Mouse (Mus musculus): ENCODE data around the gene Adcyap1r1.

The Adcyap1r1 gene

DNA sequence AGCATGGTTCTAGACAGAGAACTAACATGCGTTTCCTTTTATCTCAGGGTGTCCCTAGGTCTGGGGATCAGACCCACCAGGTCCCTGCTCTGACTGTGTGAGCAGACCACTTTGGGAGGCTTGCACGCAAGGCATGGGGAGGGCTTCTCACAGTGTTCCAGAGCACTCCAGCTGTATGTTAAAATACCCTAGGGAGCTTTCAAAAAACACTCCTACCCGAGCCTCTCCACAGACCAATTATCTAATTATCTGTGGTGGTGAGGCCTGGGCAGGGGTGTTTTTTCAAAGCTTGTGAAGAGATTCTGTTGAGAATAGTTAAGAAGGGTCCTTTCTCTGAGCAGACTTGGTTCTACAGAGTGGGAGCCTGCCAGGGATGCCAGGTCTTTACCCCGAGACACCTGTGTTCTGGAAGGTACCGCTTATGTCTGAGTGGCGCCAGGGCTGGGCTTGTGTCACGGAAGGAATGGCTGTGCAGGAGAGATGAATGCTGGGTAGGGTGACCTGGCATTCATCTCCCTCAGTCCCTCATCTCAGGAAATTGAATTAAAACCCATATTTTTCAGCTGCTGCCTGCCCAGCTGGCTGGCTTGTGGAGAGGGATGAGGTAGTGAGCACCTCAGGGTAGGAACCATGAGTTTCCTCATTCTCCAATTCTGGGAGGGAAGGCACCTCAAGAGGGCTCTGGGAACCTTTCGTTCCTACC is 2.7 kb upstream of the Adcyap1r1 start:
- no peak for DNase-seq (ENCODE audit: low spot score)

DNA sequence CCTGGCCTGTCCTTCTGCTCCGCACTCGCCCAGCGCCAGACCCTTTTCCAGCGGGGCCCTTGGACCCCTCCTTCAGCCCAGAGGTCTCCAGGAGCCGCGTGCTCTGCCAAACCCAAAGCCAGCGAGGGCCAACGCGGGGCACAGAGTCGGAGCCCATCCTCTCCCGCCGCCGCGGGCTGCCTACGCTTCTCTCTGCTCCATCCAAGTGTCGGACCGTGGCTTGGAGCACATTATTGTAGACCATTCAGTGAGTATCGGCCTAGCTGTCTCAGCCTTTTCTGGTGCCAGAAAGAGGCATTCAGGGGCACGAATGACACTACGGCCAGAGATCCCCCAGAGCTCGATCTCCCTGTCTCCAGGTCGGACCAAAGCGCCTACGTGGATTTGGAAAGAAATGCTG is 603 bp downstream of the Adcyap1r1 start:
- DNase-seq (ENCODE audit: low spot score): no peak

DNA sequence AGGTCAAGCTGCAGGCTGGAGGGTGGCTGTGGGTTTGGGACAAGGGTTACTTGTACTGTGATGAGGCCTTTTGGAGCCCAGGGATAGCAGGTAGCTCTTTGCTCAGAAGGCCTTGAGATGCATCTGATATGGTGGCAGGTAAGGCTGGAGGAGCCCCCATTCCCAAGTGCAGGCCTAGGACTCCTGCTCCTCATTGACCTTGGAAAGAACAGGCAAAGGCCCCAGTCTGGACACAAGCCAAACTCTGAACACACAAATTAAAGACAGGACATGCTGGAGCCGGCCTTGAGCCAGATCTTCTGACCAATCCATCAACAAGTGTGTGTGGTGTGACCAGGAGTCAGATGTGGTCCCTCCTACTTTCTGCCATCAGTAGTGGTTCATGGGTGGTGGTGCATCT is 1.8 kb downstream of the Adcyap1r1 start:
- no peak for DNase-seq (ENCODE audit: low spot score)

DNA sequence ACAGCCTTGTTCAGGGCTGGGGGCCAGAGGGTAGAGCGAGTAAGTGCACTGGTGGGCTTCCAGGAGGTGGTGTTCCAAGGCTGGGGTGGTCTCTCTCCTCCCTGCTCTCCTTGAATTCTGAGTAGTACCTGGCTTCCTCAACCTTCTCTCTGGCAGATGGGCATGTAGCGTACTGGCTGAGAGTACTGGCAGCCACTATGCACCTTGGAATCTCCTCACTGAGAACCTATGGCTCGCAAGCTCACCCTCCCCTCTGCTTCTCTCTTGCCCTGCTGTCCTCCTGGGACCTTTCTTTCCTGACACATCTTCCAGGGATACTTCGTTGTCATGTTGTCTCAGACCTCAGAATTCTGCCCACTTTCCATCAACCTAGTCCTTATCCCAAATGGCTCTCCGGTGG is 3.9 kb downstream of the Adcyap1r1 start:
- no peak for DNase-seq (ENCODE audit: low spot score)

DNA sequence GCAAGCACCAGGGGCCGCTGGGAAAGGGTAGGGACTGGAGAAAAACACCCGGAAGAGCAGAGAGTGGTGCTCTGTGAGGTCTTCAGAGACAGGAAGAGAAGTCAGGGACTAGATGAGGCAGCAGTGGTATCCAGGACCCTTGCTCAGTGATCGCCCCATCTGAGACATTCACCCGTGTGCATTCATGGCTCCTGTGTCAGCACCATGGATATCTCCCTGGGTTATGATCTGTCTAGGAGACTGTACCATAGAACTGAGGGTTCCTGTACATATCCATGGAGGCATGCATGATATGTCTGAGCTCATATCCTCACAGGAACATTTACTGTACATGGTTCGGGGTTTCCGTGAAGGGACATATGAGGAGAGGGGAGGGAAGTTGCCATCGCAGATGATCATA is 5.9 kb downstream of the Adcyap1r1 start:
- DNase-seq (ENCODE audit: low spot score): no peak

DNA sequence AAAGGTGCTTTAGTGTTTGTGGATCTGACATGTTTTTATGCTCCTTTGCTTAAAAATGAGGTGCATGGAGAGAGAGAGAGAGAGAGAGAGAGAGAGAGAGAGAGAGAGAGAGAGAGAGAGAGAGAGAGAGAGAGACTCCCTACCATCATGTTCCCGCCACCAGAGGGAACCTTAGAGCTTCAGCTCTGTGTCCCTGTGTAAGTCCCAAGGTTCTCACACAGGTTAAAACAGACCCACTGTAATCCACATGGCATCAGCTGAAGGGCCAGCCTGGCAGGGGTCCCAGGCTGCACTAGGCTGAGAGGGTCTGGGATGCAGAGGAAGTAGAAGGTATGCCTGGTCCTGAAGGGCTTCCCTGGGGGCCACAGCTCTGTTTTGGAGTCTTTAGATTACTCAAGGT is 6.4 kb downstream of the Adcyap1r1 start:
- DNase-seq (ENCODE audit: low spot score): no peak

DNA sequence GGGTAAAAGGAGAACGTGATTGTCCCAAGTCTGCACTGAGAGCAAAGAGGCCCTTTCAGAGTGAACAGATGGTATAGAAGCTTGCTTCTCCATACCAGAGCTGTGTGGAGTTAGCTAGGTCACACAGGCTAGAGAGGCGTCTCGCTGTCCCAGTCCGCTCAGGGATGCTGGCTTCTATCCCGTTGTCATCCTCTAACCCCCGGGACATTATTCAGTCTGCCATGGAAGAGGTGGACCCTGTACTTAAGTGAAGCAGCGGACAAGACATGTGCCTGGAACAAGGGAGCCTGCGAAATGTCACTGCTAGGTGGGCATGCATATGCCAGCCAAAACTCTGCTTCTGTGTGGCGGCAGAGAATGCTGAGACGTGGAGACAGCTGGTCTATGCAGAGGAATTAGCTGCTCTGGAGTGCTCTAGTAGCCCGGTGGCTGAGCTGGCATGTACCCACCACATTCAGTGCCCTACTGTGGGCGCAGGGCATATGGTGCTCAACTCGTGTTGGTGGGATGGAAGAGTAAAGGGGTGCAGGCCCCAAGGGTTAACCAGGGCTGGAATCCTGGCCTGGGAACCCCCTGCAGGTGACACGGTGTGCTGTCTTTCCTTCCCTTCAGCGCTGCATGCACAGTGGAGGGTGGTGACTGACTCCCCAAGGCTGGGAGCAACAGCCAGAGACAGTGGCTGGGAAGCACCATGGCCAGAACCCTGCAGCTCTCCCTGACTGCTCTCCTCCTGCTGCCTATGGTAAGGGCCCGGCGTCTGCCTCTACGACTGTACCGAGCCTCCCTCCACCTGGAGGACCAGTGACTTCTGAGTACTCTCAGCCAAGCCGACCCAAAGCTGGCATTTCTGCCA is 8.0 kb downstream of the Adcyap1r1 start:
- no peak for DNase-seq (ENCODE audit: low spot score)

DNA sequence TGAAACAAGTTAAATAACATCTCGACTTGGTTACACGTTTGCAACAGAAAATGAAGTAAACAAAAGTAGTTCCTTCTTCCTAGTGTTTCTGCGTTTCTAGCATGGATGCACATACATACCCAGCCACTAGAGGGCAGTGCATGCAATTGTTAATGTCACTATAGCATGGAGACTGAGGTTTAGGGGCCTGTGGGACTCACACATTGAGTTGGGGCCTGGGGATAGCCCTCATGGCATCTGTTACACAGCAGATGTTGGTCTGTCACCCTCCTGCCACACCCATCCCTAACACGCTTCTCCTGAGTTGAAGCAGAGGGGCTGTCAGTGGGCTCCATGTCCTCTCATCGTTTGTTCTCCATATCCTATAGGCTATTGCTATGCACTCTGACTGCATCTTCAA is 9.4 kb downstream of the Adcyap1r1 start:
- DNase-seq (ENCODE audit: low spot score): peak; percentile 26

DNA sequence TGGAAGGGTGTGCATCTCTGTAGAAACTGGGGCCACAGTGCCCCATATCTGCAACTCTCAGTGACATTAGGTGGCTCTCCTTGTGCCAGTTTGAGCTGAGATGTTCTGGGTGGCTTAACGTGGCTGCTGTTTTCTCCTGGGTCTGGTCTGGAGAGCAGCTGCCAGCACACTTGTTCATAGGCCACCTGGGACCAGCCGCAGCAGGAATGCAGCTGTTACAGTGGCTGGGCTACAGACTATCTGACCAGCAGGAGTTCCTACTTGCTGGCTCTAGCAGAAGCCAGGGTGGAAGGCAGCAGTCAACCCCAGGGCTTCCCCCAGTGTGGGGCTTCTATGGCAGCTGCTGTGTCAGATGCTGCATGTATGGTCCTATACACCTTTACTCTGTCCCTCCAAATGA is 9.9 kb downstream of the Adcyap1r1 start:
- no peak for DNase-seq (ENCODE audit: low spot score)

DNA sequence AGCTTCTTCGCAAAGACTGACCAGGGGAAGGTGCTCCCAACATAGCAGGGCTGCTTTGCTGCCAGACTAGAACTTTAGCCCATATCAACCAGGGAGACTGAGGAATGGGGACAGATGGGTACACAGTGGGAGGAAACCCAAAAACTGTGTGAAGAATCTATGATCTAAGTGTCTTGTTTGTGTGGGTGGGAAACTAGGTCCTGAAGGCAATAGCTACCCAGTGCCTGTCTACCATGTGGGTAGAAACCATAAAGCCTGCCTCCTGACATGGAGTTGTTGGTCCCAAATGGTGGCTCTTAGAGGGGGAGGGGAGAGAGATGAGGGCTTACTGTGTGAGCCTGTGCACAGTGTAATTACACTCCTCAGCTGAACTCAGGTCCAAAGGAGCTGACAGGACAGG is 10.6 kb downstream of the Adcyap1r1 start:
- no peak for DNase-seq (ENCODE audit: low spot score)

DNA sequence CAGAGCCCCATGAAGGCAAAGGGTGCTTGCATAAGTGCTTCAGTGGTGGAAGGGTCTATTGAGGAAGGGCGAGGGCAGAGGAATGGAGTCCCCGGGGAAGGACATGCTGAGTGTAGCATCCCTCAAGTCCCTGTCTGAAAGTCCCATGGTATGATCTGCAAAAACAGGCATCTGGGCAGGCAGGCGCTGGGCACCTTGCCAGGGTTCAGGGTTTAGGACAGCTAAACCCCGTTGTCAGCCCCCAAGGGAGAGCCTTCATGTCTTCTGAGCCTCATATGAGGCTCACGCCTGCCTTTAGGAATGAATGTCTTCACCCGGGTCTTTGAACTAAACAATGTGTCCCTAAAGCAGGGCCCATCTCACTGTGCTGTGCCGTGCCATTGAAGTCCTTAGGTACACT is 12.2 kb downstream of the Adcyap1r1 start:
- DNase-seq (ENCODE audit: low spot score): no peak

DNA sequence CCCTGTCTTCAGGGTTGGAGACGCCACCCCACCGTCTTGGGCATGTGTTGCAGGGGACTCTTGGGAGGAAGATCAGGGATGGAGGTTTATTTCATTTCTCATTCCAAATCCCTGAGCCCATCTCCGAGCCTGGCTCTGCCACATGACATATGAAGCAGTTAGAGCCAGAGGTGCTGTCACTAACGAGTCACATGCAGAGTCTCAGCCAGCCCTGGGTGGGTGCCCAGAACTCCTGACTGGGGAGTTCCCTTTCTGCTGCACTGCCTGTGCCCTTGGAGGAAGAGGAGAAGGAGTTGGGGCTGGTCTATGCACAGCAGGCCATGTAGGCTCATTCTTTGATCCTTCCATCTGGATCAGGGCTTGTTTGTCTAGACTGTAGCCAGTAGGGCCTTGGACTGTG is 13.5 kb downstream of the Adcyap1r1 start:
- DNase-seq (ENCODE audit: low spot score): no peak

DNA sequence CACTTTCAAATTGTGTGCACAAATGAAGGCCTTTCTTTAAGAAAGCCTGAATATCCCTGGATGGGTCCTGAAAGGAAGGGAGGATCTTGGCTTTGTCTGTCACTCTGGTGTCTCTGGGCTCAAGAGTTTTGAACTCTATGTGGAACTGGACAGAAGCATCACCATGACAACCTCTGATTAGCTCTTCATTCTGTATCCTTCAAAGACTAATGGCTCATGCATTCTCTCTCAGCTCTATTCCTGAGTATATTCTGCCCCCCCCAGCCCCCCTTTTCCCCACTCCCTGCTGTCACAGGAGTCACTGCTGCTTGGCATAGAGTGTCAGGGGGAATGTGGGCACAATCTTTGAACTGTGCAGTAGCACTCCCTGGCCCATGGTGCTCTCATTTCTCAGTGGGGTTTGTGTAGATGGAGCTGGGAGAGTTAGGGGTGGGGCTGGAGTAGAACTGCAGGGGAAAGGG is 14.6 kb downstream of the Adcyap1r1 start:
- no peak for DNase-seq (ENCODE audit: low spot score)

DNA sequence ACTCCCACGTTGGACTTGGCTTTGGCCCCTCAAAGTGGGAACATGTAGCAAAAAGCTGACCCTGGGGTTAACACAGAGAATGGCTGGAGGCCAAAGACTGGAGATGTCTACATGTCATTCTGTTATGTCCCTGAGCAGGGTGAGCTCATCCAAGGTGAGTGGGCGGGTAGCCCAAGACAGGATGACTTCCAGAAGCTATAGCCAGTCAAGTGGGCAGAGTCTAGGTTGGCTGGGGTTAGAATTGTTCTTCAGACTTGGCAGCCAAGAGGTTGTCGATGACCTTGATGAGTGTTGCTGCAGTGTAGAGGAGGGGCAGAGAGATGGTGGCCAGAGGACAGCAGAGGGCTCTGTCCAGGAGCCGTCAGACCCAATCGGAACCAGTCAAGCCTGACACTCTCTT is 18.9 kb downstream of the Adcyap1r1 start:
- no peak for DNase-seq (ENCODE audit: low spot score)

DNA sequence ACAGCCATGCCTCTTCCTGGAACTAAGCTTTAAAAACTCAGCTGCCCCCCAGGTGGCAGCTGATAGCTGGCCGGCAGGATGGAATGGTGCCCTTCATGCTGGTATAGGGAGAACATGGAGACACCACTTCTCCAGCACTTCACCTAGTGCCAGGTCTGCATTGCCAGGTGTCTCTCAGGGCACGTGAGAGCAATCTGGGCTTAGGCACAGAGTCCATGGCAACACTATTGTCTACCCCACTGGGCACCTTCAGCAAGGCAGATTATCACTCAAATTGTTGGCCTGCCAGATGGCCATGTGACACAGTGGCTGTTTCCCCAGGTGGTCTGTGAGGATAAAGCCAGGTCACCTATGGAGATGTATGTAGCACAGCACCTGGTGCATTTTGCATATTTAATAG is 20.6 kb downstream of the Adcyap1r1 start:
- no peak for DNase-seq (ENCODE audit: low spot score)

DNA sequence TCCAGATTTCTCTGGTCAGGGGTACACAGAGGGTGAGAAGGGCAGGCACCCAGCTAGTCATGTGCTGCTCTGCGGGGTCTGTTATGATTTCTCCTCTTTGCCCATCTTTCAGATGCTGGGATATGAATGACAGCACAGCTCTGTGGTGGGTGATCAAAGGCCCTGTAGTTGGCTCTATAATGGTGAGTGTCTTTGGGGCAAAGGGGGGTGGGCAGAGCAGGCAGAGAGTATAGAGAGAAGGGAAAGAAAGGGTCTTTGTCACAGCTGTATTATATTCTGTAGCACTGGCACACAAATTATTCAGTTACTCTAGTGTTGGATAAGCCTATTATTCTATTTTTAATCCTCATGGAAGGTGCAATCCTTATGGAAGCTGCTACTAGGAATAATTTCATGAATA is 29.2 kb downstream of the Adcyap1r1 start:
- DNase-seq (ENCODE audit: low spot score): no peak

DNA sequence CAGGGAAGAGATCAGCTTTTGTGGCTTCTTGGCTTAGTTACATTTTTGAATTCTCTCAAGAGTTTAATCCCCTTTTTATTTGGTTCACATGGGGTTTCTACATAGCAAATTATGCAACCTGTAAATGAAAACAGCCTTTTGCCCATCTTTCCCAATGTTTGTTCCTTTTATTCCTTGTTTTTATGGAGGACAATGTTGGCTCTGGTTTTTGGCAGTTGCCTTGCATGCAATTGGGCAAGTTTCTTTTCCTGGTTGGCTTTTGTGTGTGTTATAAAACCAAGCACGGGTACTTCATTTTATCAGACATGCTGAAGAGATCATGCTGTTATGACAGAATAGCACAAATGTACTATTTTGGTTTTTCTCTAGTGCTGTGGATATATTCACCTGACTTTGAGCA is 30.7 kb downstream of the Adcyap1r1 start:
- DNase-seq (ENCODE audit: low spot score): no peak

DNA sequence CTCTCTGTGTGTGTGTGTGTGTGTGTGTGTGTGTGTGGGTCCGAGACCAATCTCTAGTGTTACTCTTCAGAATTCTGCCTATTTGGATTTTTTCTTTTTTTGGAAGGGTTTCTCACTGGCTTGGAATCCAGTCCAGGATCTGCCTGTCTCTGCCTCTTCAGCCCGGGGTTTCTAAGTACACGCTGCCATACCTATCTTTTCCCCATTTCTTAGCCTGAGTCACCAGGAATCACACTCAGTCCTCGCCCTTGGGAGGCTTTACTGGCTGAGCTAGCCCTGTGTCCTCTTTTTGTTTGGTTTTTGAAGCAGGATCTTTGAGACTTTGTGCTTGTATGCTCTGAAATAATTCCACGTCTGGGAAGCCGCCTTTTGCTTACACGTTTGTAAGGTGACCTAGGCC is 31.6 kb downstream of the Adcyap1r1 start:
- no peak for DNase-seq (ENCODE audit: low spot score)

DNA sequence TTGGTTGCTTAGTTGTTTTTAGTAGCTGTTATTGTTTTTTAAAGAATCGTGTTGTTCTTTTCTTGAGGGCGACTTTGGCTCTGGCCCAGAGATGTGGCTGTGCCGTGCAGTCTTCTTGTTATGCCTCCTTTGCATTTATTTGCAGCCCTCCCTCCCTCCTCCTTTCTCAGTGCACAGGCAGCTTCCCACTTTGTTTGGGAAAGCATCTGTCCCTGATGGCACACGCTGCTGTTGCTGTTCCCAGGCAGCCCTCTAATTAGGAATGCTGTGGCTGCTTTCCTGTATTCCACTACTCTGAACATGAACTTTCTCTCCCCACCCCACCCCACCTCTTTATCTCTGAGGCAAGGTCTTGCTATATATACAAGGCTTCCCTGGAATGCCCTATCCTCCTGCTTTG is 32.4 kb downstream of the Adcyap1r1 start:
- no peak for DNase-seq (ENCODE audit: low spot score)

DNA sequence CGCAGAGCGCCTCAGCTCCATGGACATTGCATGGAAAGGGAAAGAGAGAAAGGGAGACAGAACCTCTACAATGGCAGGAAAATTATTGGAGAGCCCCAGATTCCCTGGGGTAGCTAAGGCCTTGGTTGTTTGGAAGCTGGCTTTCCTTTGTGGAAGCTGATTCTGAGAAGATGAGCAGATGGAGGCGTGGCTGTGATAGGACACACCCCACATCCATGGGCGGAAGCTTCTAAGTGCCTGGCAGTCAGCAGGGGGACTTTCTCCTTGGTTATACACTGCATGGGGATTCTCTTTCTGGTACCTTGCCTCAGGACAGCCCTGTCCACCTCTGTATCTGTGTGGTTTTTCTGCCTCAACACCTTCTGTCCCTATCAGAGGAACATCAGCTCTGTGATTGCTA is 33.4 kb downstream of the Adcyap1r1 start:
- DNase-seq (ENCODE audit: low spot score): no peak

DNA sequence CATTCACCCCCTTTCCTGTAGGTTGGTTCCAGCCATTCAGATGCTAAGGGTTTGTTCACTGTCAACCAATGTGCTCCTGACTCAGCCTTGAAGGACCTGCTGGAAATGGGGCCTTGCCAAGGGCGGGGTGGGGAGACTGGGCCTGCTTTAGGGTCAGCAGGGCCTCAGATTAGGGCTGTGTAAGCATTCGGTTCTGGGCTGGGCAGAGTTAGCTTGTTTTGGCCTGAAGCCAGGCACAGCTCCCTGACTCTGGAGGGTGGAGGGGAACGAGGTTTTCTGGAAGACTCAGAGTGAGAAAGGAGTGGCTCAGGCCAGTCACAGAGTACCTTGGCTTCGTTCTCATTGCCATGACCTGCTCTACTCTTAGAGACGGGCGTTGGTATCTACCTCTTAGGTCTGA is 35.9 kb downstream of the Adcyap1r1 start:
- DNase-seq (ENCODE audit: low spot score): no peak

DNA sequence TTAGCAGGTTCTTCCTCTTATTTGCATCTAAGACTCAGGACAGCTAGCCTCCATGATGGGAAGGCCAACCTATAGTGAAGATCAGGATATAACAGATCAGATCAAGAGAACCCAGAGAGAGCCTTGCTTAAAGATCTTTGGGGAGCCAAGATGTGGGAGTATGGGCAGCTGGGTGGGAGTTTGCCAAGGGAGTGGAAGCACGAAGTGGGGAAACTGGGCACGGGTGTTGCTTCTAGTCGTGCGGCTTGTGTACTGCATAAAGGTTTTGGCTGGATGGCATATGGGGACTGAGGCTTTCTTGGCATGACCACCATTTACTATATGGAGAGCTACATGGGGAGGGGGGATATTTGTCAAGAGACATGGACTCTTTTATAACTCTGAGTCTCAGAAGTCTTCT is 44.4 kb downstream of the Adcyap1r1 start:
- no peak for DNase-seq (ENCODE audit: low spot score)

DNA sequence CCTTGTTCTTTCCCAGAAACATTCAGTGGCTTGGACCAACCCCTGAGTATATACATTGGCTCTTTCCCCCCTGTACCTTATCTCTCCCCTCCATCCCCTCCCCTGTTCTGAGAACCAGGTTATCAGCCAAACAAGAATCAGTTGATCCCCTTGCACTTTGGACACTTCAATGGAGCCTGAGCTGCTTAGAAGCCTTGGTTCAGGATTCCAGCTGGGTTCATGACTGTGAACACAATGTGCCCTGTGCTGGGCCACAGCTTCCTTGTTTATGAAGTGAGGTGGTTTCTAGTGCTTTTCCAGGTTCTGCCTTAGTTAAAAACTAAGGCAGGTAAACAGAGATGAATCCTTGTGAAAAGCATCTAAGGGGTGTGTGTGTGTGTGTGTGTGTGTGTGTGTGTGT is 47.0 kb downstream of the Adcyap1r1 start:
- no peak for DNase-seq (ENCODE audit: low spot score)

DNA sequence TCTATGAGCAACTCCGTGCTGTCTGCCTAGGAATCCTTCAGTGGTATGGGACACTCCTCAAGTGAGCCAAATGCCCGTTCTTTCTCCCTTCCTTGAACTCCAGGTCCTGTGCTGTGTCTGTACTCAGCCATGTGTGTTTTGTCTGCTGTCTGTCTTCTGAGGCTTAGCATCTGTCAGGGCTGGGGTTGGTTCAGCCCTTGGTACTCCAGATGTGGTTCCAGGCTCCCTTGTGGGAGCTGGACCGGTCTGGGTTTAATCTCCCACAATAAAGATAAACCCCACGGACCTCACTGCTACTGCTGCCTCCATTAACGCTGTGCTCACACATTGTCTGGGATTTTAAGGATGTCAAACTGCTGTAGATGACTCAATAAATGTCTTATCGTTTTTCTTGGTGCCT is 49.3 kb downstream of the Adcyap1r1 start:
- DNase-seq (ENCODE audit: low spot score): no peak

Data from c-Kit-positive CD71-positive TER-119-positive erythroid progenitor cells, embryonic 14.5 days (primary cell).